Mouse (Mus musculus) gastrocnemius, postnatal 10 days (tissue): ENCODE data around the gene 4930550L24Rik. TPM values are rescaled to one million over a fixed set of nuclear protein-coding genes. Genes with fewer than 3 reads are reported as not detected.

Source experiments
- DNase-seq: peaks from one replicate; pipeline ENCODE4 v3.0.0; 2021; ENCODE audit warnings: mixed read lengths
- long read RNA-seq, 2 experiments: library from polyadenylated mRNA; stranded (forward); transcript quantifications; one replicate each; pipeline ENCODE4 v2.0.0; 2021
- total RNA-seq, 2 experiments: library from RNA; stranded (reverse); gene quantifications; 2 replicates each; pipeline ENCODE4 v1.2.3; 2021

Gene 4930550L24Rik
- not detected for total RNA-seq
- long read RNA-seq, experiment 1, result 0 reads
- long read RNA-seq, experiment 2, result 0 reads

DNA sequence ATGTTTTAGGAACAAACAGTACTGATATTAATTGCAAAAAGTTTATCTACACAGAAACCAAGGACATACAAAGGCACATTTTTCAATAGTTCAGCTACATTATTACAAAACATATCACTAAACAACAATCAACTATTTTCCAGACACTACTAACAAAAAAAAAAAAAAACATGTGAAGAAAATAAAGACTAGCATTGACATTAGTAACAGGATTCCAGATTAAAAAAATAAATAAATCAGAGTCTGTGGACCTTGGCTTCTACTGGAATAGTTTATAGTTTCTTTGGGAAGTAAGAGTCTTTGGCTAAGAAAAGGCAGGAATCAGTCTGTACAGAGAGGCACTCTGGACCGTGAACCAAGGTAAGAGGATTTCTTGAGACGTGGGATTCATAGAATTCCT is at the start of gene 4930550L24Rik:
4930550L24Rik (plus strand) TSS at position 301 of the 400 bp plus-strand sequence.
- DNase-seq, result no peak

GRCm38 (mm10) chrX:58900753-58901152 is 8.4 kb upstream of the 4930550L24Rik start:
- no peak for DNase-seq

- DNase-seq, result no peak
Observed at GRCm38 (mm10) chrX:58967969-58968368, 58.8 kb downstream of the 4930550L24Rik start.
